Mouse (Mus musculus): ENCODE measurements around the gene Tenm2. TPM values are rescaled to one million over a fixed set of nuclear protein-coding genes. Genes with fewer than 3 reads are reported as not detected.

Tenm2 gene
- total and polyA plus RNA-seq, 3 experiments, result not detected

DNA sequence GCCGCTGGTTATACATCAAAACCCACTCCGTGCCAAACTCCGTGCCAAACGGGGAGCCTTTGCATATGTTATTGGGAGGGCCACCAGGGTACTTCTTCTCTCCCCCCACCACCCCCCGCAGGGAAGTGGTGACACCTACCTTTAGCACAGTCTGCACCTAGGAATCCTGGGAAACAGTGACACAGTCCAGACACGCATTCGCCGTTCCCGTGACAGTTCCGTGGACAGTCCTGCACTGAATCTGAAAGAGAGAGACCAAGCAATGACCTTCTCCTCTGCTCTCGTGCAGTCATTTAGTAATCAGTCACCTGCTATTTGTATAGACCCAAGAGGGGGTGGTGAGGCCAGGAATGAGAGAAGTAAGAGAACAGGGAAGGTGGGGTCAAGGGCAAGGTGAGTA, 1072.2 kb downstream of the Tenm2 start:
- no peak overlapping the region for H3K9ac ChIP-seq (ENCODE audit: insufficient read depth, low read depth)
- H3K27me3 ChIP-seq (replicated peaks), result no peaks in the 10 kb centered on the region
- no peak for DNase-seq (ENCODE audit: extremely low read depth)
- peaks cover 71% of the 10 kb centered on the region for H3K9me3 ChIP-seq (replicated peaks; ENCODE audit: low read length)
- H3K27ac ChIP-seq (ENCODE audit: insufficient read depth, low read depth), result no peak overlapping the region
- TF ChIP-seq MAX (IDR thresholded peaks at IDR 0.05; ENCODE audit: low read length) (no peak), SIN3A (IDR thresholded peaks at IDR 0.05; ENCODE audit: low read length) (no peak), MAFK (IDR thresholded peaks at IDR 0.05; ENCODE audit: insufficient replicate concordance, low read length) (no peak), PAX5 (IDR thresholded peaks at IDR 0.05; ENCODE audit: low read length) (no peak), TCF12 (IDR thresholded peaks at IDR 0.05; ENCODE audit: low read depth, low read length) (no peak), MXI1 (IDR thresholded peaks at IDR 0.05; ENCODE audit: low read depth, low read length) (no peak), NELFE (IDR thresholded peaks at IDR 0.05; ENCODE audit: low read depth, low read length) (no peak), GABPA (IDR thresholded peaks at IDR 0.05; ENCODE audit: insufficient replicate concordance, low read depth, low read length) (no peak), ZMIZ1 (IDR thresholded peaks at IDR 0.05; ENCODE audit: low read depth, low read length) (no peak), RAD21 (IDR thresholded peaks at IDR 0.05; ENCODE audit: low read depth, low read length) (no peak), NRF1 (IDR thresholded peaks at IDR 0.05; ENCODE audit: low read depth, low read length) (no peak), RCOR1 (conservative IDR thresholded peaks at IDR 0.05; ENCODE audit: low read depth, low read length) (no peak)
- dilution Hi-C loops (cut with MboI; ENCODE audit: extremely low pct_ligation_motif_present, extremely low pct_unique_long_range_greater_than_20kb, low sequenced_read_pairs) (no loop called here), in situ Hi-C loops (cut with MboI; ENCODE audit: low pct_ligation_motif_present, low pct_unique_long_range_greater_than_20kb, low sequenced_read_pairs) (no loop called here)
- no peaks in the 10 kb centered on the region for H3K79me2 ChIP-seq (replicated peaks; ENCODE audit: control insufficient read depth, extremely low read depth, insufficient read depth, poor library complexity, severe bottlenecking)
- no peak overlapping the region for H3K4me3 ChIP-seq (replicated peaks in 1 of 3; ENCODE audit: low read depth in 2 of 3, low read length in 2 of 3, poor library complexity in 1 of 3)
- no peaks in the 10 kb centered on the region for H3K36me3 ChIP-seq (replicated peaks in 1 of 2; ENCODE audit: control insufficient read depth in 1 of 2, insufficient read depth in 1 of 2, low read length in 1 of 2)
- H3K4me1 ChIP-seq (ENCODE audit: control insufficient read depth in 1 of 2, insufficient read depth in 2 of 2), result no peaks in the 10 kb centered on the region
- H3K4me2 ChIP-seq (ENCODE audit: insufficient read depth, low read depth, poor library complexity, severe bottlenecking), result no peak overlapping the region

DNA sequence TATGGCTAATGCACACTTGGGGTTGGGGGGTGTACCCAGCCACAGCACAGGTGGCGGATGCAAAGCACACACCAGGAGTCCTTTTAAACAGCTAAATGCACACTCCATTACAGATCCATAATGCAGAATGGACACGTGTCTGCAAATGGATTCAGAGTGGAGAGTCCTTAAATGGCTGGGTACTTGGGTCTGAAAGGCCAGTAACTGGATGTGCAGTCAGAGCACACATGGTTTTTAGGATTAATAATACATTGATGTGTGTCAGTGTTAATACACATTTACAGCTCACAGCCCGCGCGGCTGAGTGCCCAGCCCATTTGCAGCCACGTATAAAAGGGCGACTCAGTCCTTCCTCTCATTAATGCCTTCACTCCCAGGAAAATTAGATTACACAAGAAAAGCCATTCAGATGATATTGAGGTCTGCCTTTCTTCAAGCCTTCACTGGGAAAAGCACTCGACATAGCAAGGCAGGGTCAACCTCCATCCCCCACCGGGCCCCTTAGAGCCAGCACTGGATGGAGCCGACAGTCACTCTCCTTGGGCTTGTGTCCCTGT, 1073.9 kb downstream of the Tenm2 start:
- Histone ChIP-seq H3K4me2 (ENCODE audit: insufficient read depth, low read depth, poor library complexity, severe bottlenecking) (no peak overlapping the region), H3K9ac (ENCODE audit: insufficient read depth, low read depth) (no peak overlapping the region), H3K4me1 (ENCODE audit: control insufficient read depth in 1 of 2, insufficient read depth in 2 of 2) (no peaks in the 10 kb centered on the region), H3K27ac (ENCODE audit: insufficient read depth, low read depth) (no peak overlapping the region), H3K36me3 (replicated peaks in 1 of 2; ENCODE audit: control insufficient read depth in 1 of 2, insufficient read depth in 1 of 2, low read length in 1 of 2) (no peaks in the 10 kb centered on the region), H3K4me3 (replicated peaks in 1 of 3; ENCODE audit: low read depth in 2 of 3, low read length in 2 of 3, poor library complexity in 1 of 3) (no peak overlapping the region), H3K27me3 (replicated peaks) (no peaks in the 10 kb centered on the region), H3K79me2 (replicated peaks; ENCODE audit: control insufficient read depth, extremely low read depth, insufficient read depth, poor library complexity, severe bottlenecking) (no peaks in the 10 kb centered on the region), H3K9me3 (replicated peaks; ENCODE audit: low read length) (peaks cover 69% of the 10 kb centered on the region)
- in situ Hi-C loops (cut with MboI; ENCODE audit: low pct_ligation_motif_present, low pct_unique_long_range_greater_than_20kb, low sequenced_read_pairs), result no loop called here
- no peak for DNase-seq (ENCODE audit: extremely low read depth)
- dilution Hi-C loops (cut with MboI; ENCODE audit: extremely low pct_ligation_motif_present, extremely low pct_unique_long_range_greater_than_20kb, low sequenced_read_pairs), result no loop called here
- TF ChIP-seq MEF2A (IDR thresholded peaks at IDR 0.05; ENCODE audit: borderline replicate concordance, low read depth, low read length) (no peak), POLR2A (IDR thresholded peaks at IDR 0.05; ENCODE audit: low read depth, low read length) (no peak), POLR2AphosphoS2 (IDR thresholded peaks at IDR 0.05; ENCODE audit: low read depth, low read length) (no peak), HCFC1 (IDR thresholded peaks at IDR 0.05; ENCODE audit: low read depth, low read length) (no peak), EP300 (IDR thresholded peaks at IDR 0.05; ENCODE audit: low read length) (no peak), TCF12 (IDR thresholded peaks at IDR 0.05; ENCODE audit: low read depth, low read length) (no peak), E2F4 (IDR thresholded peaks at IDR 0.05; ENCODE audit: insufficient replicate concordance, low read depth, low read length) (no peak), CHD2 (IDR thresholded peaks at IDR 0.05; ENCODE audit: low read length) (no peak), CHD1 (IDR thresholded peaks at IDR 0.05; ENCODE audit: low read depth, low read length) (no peak), KAT2A (IDR thresholded peaks at IDR 0.05; ENCODE audit: insufficient replicate concordance, low read length) (no peak), USF2 (conservative IDR thresholded peaks at IDR 0.05; ENCODE audit: low read depth, low read length) (no peak), MAX (IDR thresholded peaks at IDR 0.05; ENCODE audit: low read length) (no peak), GABPA (IDR thresholded peaks at IDR 0.05; ENCODE audit: insufficient replicate concordance, low read depth, low read length) (no peak), MXI1 (IDR thresholded peaks at IDR 0.05; ENCODE audit: low read depth, low read length) (no peak)
